Comparison of ENCODE assay signal across 8 mouse cellular contexts in genomic region chr10:44528291-44529082, GRCm38 (mm10). TPM values are rescaled to one million over a fixed set of nuclear protein-coding genes. Genes with fewer than 3 reads are reported as not detected.
DNase-seq lines count a peak whose midpoint lies in the region; ATAC-seq and TF ChIP-seq lines count a peak whose summit lies in the region.

Prdm1 (minus strand) TSS chr10:44528501.

- no peak within 1 kb of the TSS for H3K27ac ChIP-seq in hindbrain, embryonic 13.5 days
- H3K27ac ChIP-seq in macrophage: 0 out of 2 replicates have a peak within 1 kb of the TSS, but pooled peaks have one; percentile 5

- H3K4me2 ChIP-seq in hindbrain, embryonic 13.5 days: peak within 1 kb of the TSS; percentile 78

- peak within 1 kb of the TSS; percentile 93 for H3K4me3 ChIP-seq in lung, adult 2 months (replicated peaks; ENCODE audit: extremely low read depth, low read depth, low read length)
- peak within 1 kb of the TSS; percentile 52 for H3K4me3 ChIP-seq in hindbrain, embryonic 13.5 days
- peak within 1 kb of the TSS; percentile 72 for H3K4me3 ChIP-seq in macrophage (ENCODE audit: inconsistent target)

- no peaks in the 10 kb centered on the region for H3K36me3 ChIP-seq in hindbrain, embryonic 13.5 days
- no peaks in the 10 kb centered on the region for H3K36me3 ChIP-seq in macrophage (ENCODE audit: inconsistent target)

- peaks cover 2% of the 10 kb centered on the region for H3K4me1 ChIP-seq in lung, adult 2 months (ENCODE audit: control insufficient read depth, insufficient read depth, low read length)
- H3K4me1 ChIP-seq in hindbrain, embryonic 13.5 days (replicated peaks): peaks cover 19% of the 10 kb centered on the region

- H3K79me2 ChIP-seq in macrophage (ENCODE audit: inconsistent target): no peaks in the 10 kb centered on the region

- no peaks in the 10 kb centered on the region for H3K9me3 ChIP-seq in hindbrain, embryonic 13.5 days

- 18% methylated on average over 25 of the region's 25 CpGs for WGBS in lung, adult 2 months
- 2% methylated on average over 25 of the region's 25 CpGs for WGBS in hindbrain, embryonic 13.5 days
- 36% methylated on average over 25 of the region's 25 CpGs for WGBS in macrophage (ENCODE audit: missing documents)

- peak; percentile 38 for DNase-seq in lung, adult 2 months
- DNase-seq in lung, adult 18-20 months: no peak
- DNase-seq in brain, embryonic 14.5 days (ENCODE audit: low read depth): peak; percentile 32
- no peak for DNase-seq in right cerebral cortex, postnatal 36 days (ENCODE audit: low spot score in 2 of 2)
- DNase-seq in layer of hippocampus, adult 9-10 months (ENCODE audit: low spot score): no peak
- DNase-seq in right cerebral cortex, postnatal 14 days: no peak

- ATAC-seq in hindbrain, embryonic 13.5 days (ENCODE audit: low FRiP score): peak; percentile 19; the same call in 1 of the 2 replicates

- no peak for TF ChIP-seq CTCF in lung, adult 2 months (IDR thresholded peaks at IDR 0.05; ENCODE audit: insufficient read depth, low read length)
- TF ChIP-seq CTCF in brain, embryonic 14.5 days (IDR thresholded peaks at IDR 0.05; ENCODE audit: borderline replicate concordance, extremely low read depth, insufficient read depth, insufficient read length): no peak

- peaks cover 74% of the 10 kb centered on the region for H3K27me3 ChIP-seq in hindbrain, embryonic 13.5 days

- H3K9ac ChIP-seq in hindbrain, embryonic 13.5 days: peak within 1 kb of the TSS; percentile 65

- TF ChIP-seq POLR2A in lung, adult 2 months (IDR thresholded peaks at IDR 0.05; ENCODE audit: borderline replicate concordance, extremely low read depth, low read depth, low read length): no peak
- TF ChIP-seq POLR2A in brain, embryonic 14.5 days (IDR thresholded peaks at IDR 0.05; ENCODE audit: borderline replicate concordance, extremely low read depth, insufficient read depth, insufficient read length, poor library complexity, severe bottlenecking): no peak

RNA-seq across cellular contexts. Expression of gene Prdm1, which starts in this region (rescaled TPM):
- polyA plus RNA-seq in lung, adult 2 months (2012; rRNA removed): 4.9 and 7.9 TPM in 2 replicates
- 0.73 and 0.90 TPM in 2 replicates for polyA plus RNA-seq in brain, embryonic 14.5 days (2012; rRNA removed)
- polyA plus RNA-seq in hindbrain, embryonic 13.5 days (2015; fragmentation: Nextera tagmentation; extraction: Ambion mirVana): 0.47 and 0.75 TPM in 2 replicates
- total RNA-seq in macrophage (2018; cell fraction: chromatin; rRNA removed): 100 to 1,000 TPM in 1 of 26 experiments, 10 to 100 TPM in 22, 1 to 10 TPM in 3; 7.7 to 125 (median 33.7) TPM
- 100 to 1,000 TPM in 3 of 26 experiments, 10 to 100 TPM in 22, 1 to 10 TPM in 1; 9.7 to 136 (median 25.5) TPM for total RNA-seq in macrophage (2018; cell fraction: cytosol; rRNA removed)
- total RNA-seq in macrophage (2018; cell fraction: nucleus; rRNA removed): 100 to 1,000 TPM in 5 of 26 experiments, 10 to 100 TPM in 21; 11.4 to 170 (median 60.9) TPM
- 6.0 to 14.6 TPM (median 13.7 TPM) in 3 replicates for polyA plus RNA-seq in macrophage (2018)

Comparison
In these comparisons a context has a peak if more than half of its experiments do, and no peak if none do; other contexts are left out.
1. Peak in DNase-seq in brain, embryonic 14.5 days; RNA of the gene not detected or under 1 TPM.
2. Peak in ATAC-seq, H3K4me3 ChIP-seq, H3K9ac ChIP-seq and H3K4me2 ChIP-seq in hindbrain, embryonic 13.5 days; RNA of the gene not detected or under 1 TPM.